Mouse (Mus musculus): ENCODE measurements around the gene Cbr2. TPM values are rescaled to one million over a fixed set of nuclear protein-coding genes. Genes with fewer than 3 reads are reported as not detected.
"Not testable (repeated sequence)": the region's sequence is repeated elsewhere in the genome, so short reads cannot be mapped to it uniquely, and the experiment has no call there.

Cbr2 gene
- total RNA-seq, 2 experiments from 2014 or later, result 18.6 to 53.1 TPM

- intact Hi-C loops (cut with DNase I), result no loop called here
- no peak for DNase-seq
Measured at GRCm38 (mm10) chr11:120740981-120741380, 9.1 kb upstream of the Cbr2 start.

- intact Hi-C loops (cut with DNase I), result no loop called here
- no peak for DNase-seq
Measured at GRCm38 (mm10) chr11:120736424-120736823, 4.5 kb upstream of the Cbr2 start.

- intact Hi-C loops (cut with DNase I), result no loop called here
- DNase-seq, result peak; percentile 52 to 57
Measured at GRCm38 (mm10) chr11:120733521-120733920, 1.6 kb upstream of the Cbr2 start.

GRCm38 (mm10) chr11:120731395-120731794, 519 bp downstream of the Cbr2 start:
- no peak for DNase-seq
- intact Hi-C loops (cut with DNase I), result no loop called here

GRCm38 (mm10) chr11:120730331-120730870, 1.5 kb downstream of the Cbr2 start:
- intact Hi-C loops (cut with DNase I), result no loop called here
- DNase-seq, result no peak

- peak in 1 of 2 experiments; percentile 31 for DNase-seq
- intact Hi-C loops (cut with DNase I), result not testable (repeated sequence)
Measured at GRCm38 (mm10) chr11:120729432-120730050, 2.4 kb downstream of the Cbr2 start.

GRCm38 (mm10) chr11:120728530-120729240, 3.2 kb downstream of the Cbr2 start:
- no peak for DNase-seq
- intact Hi-C loops (cut with DNase I), result no loop called here

- intact Hi-C loops (cut with DNase I), result no loop called here
- no peak for DNase-seq
Measured at GRCm38 (mm10) chr11:120727564-120727963, 4.3 kb downstream of the Cbr2 start.

GRCm38 (mm10) chr11:120727169-120727527, 4.8 kb downstream of the Cbr2 start, which contains the start of gene Dcxr:
TSS of gene Dcxr (minus strand) at chr11:120727281.
- DNase-seq, result peak; percentile 84
- intact Hi-C loops (cut with DNase I), result no loop called here

- DNase-seq, result no peak
- intact Hi-C loops (cut with DNase I), result no loop called here
Measured at GRCm38 (mm10) chr11:120726243-120727168, 5.4 kb downstream of the Cbr2 start.

GRCm38 (mm10) chr11:120723509-120723908, 8.4 kb downstream of the Cbr2 start:
- no peak for DNase-seq
- intact Hi-C loops (cut with DNase I), result loop anchor here (5.0 kb wide), 1 partner anchor 179 kb away; no protein-coding TSS in a partner anchor

GRCm38 (mm10) chr11:120722761-120723382, 9.0 kb downstream of the Cbr2 start:
- no peak for DNase-seq
- intact Hi-C loops (cut with DNase I), result loop anchor here (5.0 kb wide), 1 partner anchor 179 kb away; no protein-coding TSS in a partner anchor

GRCm38 (mm10) chr11:120722067-120722630, 9.8 kb downstream of the Cbr2 start:
- DNase-seq, result no peak
- intact Hi-C loops (cut with DNase I), result loop anchor here (5.0 kb wide), 1 partner anchor 180 kb away; no protein-coding TSS in a partner anchor

GRCm38 (mm10) chr11:120721124-120722066, 10.5 kb downstream of the Cbr2 start, which contains the start of gene Rac3:
TSS of gene Rac3 (plus strand) at chr11:120721470.
- intact Hi-C loops (cut with DNase I), result loop anchor here (5.0 kb wide), 1 partner anchor 181 kb away; no protein-coding TSS in a partner anchor
- peak; percentile 75 to 76 for DNase-seq

GRCm38 (mm10) chr11:120720450-120720849, 11.5 kb downstream of the Cbr2 start:
- intact Hi-C loops (cut with DNase I), result loop anchor here (1.0 to 5.0 kb wide), 3 partner anchors 56 to 321 kb away; no protein-coding TSS in a partner anchor
- peak; percentile 90 to 95 for DNase-seq

GRCm38 (mm10) chr11:120719841-120720376, 12.0 kb downstream of the Cbr2 start:
- intact Hi-C loops (cut with DNase I), result loop anchor here (1.0 to 5.0 kb wide), 3 partner anchors 56 to 321 kb away; no protein-coding TSS in a partner anchor

GRCm38 (mm10) chr11:120719242-120719641, 12.7 kb downstream of the Cbr2 start:
- DNase-seq, result no peak
- intact Hi-C loops (cut with DNase I), result no loop called here

More at GRCm38 (mm10) chr11:120719841-120720376, 12.0 kb downstream of the Cbr2 start:
- DNase-seq, result no peak

- intact Hi-C loops (cut with DNase I), result no loop called here
- DNase-seq, result no peak
Measured at GRCm38 (mm10) chr11:120715131-120715530, 16.8 kb downstream of the Cbr2 start.

Measured in heart, postnatal 14 days (tissue).